Mouse (Mus musculus): ENCODE results near the gene Pter. TPM values are rescaled to one million over a fixed set of nuclear protein-coding genes. Genes with fewer than 3 reads are reported as not detected.

The Pter gene
- polyA plus RNA-seq, 1 experiment from 2014 or later: 7.2 TPM

GRCm38 (mm10) chr2:13039785-13040184, 115.9 kb downstream of the Pter start:
- 87% methylated on average over 4 of the region's 4 CpGs for WGBS
- Histone ChIP-seq H3K9me3 (ENCODE audit: control insufficient read depth) (no peaks in the 10 kb centered on the region), H3K4me1 (replicated peaks; ENCODE audit: control insufficient read depth, insufficient read depth, low read length) (no peaks in the 10 kb centered on the region), H3K36me3 (ENCODE audit: control insufficient read depth, insufficient read depth) (no peaks in the 10 kb centered on the region), H3K27me3 (replicated peaks; ENCODE audit: control insufficient read depth, insufficient read depth, low read length) (no peaks in the 10 kb centered on the region), H3K4me2 (replicated peaks; ENCODE audit: low read depth) (no peak overlapping the region), H3K27ac (ENCODE audit: low read depth, low read length) (no peak overlapping the region), H3K9ac (ENCODE audit: low read depth, low read length) (no peak overlapping the region), H3K4me3 (ENCODE audit: low read depth, low read length) (no peak overlapping the region)
- no peak for ATAC-seq
- no peak for TF ChIP-seq CTCF (IDR thresholded peaks at IDR 0.05; ENCODE audit: low read depth)

GRCm38 (mm10) chr2:13044555-13044954, 120.7 kb downstream of the Pter start:
- no peaks in the 10 kb centered on the region for H3K9me3 ChIP-seq (ENCODE audit: control insufficient read depth)
- H3K4me2 ChIP-seq (replicated peaks; ENCODE audit: low read depth): no peak overlapping the region
- no peaks in the 10 kb centered on the region for H3K27me3 ChIP-seq (replicated peaks; ENCODE audit: control insufficient read depth, insufficient read depth, low read length)
- H3K4me3 ChIP-seq (ENCODE audit: low read depth, low read length): no peak overlapping the region
- no peaks in the 10 kb centered on the region for H3K36me3 ChIP-seq (ENCODE audit: control insufficient read depth, insufficient read depth)
- WGBS: 78% methylated on average over 4 of the region's 4 CpGs
- no peak overlapping the region for H3K27ac ChIP-seq (ENCODE audit: low read depth, low read length)
- ATAC-seq: no peak
- H3K9ac ChIP-seq (ENCODE audit: low read depth, low read length): no peak overlapping the region
- no peaks in the 10 kb centered on the region for H3K4me1 ChIP-seq (replicated peaks; ENCODE audit: control insufficient read depth, insufficient read depth, low read length)
- no peak for TF ChIP-seq CTCF (IDR thresholded peaks at IDR 0.05; ENCODE audit: low read depth)

GRCm38 (mm10) chr2:13048649-13049048, 124.8 kb downstream of the Pter start:
- H3K4me2 ChIP-seq (replicated peaks; ENCODE audit: low read depth): no peak overlapping the region
- H3K4me3 ChIP-seq (ENCODE audit: low read depth, low read length): no peak overlapping the region
- no peaks in the 10 kb centered on the region for H3K9me3 ChIP-seq (ENCODE audit: control insufficient read depth)
- no peak for TF ChIP-seq CTCF (IDR thresholded peaks at IDR 0.05; ENCODE audit: low read depth)
- 84% methylated on average over 6 of the region's 6 CpGs for WGBS
- no peaks in the 10 kb centered on the region for H3K27me3 ChIP-seq (replicated peaks; ENCODE audit: control insufficient read depth, insufficient read depth, low read length)
- no peak for ATAC-seq
- H3K4me1 ChIP-seq (replicated peaks; ENCODE audit: control insufficient read depth, insufficient read depth, low read length): no peaks in the 10 kb centered on the region
- no peaks in the 10 kb centered on the region for H3K36me3 ChIP-seq (ENCODE audit: control insufficient read depth, insufficient read depth)
- no peak overlapping the region for H3K9ac ChIP-seq (ENCODE audit: low read depth, low read length)
- H3K27ac ChIP-seq (ENCODE audit: low read depth, low read length): no peak overlapping the region

Other genes starting within 250 kb of the Pter start
- 0.75 and 0.91 TPM in 2 replicates for gene C1ql3, start 87.8 kb downstream of the Pter start, polyA plus RNA-seq (2015; fragmentation: Nextera tagmentation; extraction: Ambion mirVana)

Data from intestine, postnatal 0 days (tissue).